Mouse (Mus musculus): ENCODE data around the gene Gria3. TPM values are rescaled to one million over a fixed set of nuclear protein-coding genes. Genes with fewer than 3 reads are reported as not detected.

Gria3 gene
- polyA plus RNA-seq, 1 experiment from 2014 or later, result 2.1 TPM

- TF ChIP-seq EP300 (optimal IDR thresholded peaks at IDR 0.05) (no peak), CTCF (IDR thresholded peaks at IDR 0.05; ENCODE audit: low read depth) (no peak)
- Histone ChIP-seq H3K36me3 (ENCODE audit: control insufficient read depth, insufficient read depth, low read length) (no peaks in the 10 kb centered on the region), H3K4me2 (replicated peaks; ENCODE audit: low read depth) (no peak overlapping the region), H3K4me1 (replicated peaks; ENCODE audit: control insufficient read depth, insufficient read depth) (no peaks in the 10 kb centered on the region), H3K27ac (replicated peaks) (no peak overlapping the region), H3K9me3 (ENCODE audit: control insufficient read depth, low read length) (no peaks in the 10 kb centered on the region), H3K27me3 (ENCODE audit: control insufficient read depth, insufficient read depth, low read length) (no peaks in the 10 kb centered on the region), H3K4me3 (ENCODE audit: low read depth, low read length) (no peak overlapping the region), H3K9ac (ENCODE audit: low read length) (no peak overlapping the region)
- WGBS, result 75% methylated on average over 1 of the region's 1 CpGs
- no peak for DNase-seq (ENCODE audit: low spot score)
- ATAC-seq (ENCODE audit: low FRiP score, low TSS enrichment), result no peak
These were observed 107.3 kb downstream of the Gria3 start for GRCm38 (mm10) chrX:41507959-41508358.

DNA sequence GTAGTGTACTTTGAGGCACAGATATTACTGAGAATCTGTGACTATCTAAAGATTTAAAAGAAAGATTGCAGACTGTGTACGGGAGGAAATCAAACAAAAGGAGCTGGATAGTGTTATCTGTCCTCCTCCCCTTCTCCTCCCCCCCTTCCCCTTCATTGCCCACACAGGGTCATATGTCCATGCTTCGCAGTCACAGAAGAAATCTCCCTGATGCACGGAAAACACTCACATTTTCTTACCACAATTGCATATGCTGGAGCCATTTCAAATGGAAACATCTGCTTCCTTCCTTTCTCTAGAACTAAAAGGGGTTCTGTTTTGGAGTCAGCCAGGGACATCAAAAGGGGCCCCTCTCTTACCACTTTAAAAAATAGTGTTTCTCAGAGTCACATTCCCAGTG, 114.3 kb downstream of the Gria3 start:
- DNase-seq (ENCODE audit: low spot score) (no peak), ATAC-seq (ENCODE audit: low FRiP score, low TSS enrichment) (no peak)
- H3K9me3 ChIP-seq (ENCODE audit: control insufficient read depth, low read length), result no peaks in the 10 kb centered on the region
- H3K27ac ChIP-seq (replicated peaks), result no peak overlapping the region
- H3K4me2 ChIP-seq (replicated peaks; ENCODE audit: low read depth), result no peak overlapping the region
- H3K4me3 ChIP-seq (ENCODE audit: low read depth, low read length), result no peak overlapping the region
- H3K36me3 ChIP-seq (ENCODE audit: control insufficient read depth, insufficient read depth, low read length), result no peaks in the 10 kb centered on the region
- no peak overlapping the region for H3K9ac ChIP-seq (ENCODE audit: low read length)
- WGBS, result 34% methylated on average over 3 of the region's 3 CpGs
- TF ChIP-seq EP300 (optimal IDR thresholded peaks at IDR 0.05), result no peak
- TF ChIP-seq CTCF (IDR thresholded peaks at IDR 0.05; ENCODE audit: low read depth), result no peak
- no peaks in the 10 kb centered on the region for H3K4me1 ChIP-seq (replicated peaks; ENCODE audit: control insufficient read depth, insufficient read depth)
- H3K27me3 ChIP-seq (ENCODE audit: control insufficient read depth, insufficient read depth, low read length), result no peaks in the 10 kb centered on the region

GRCm38 (mm10) chrX:41532511-41532910, 131.9 kb downstream of the Gria3 start:
- no peaks in the 10 kb centered on the region for H3K4me1 ChIP-seq (replicated peaks; ENCODE audit: control insufficient read depth, insufficient read depth)
- no peak for DNase-seq (ENCODE audit: low spot score)
- no peak for TF ChIP-seq CTCF (IDR thresholded peaks at IDR 0.05; ENCODE audit: low read depth)
- no peak for TF ChIP-seq EP300 (optimal IDR thresholded peaks at IDR 0.05)
- no peaks in the 10 kb centered on the region for H3K27me3 ChIP-seq (ENCODE audit: control insufficient read depth, insufficient read depth, low read length)
- WGBS, result 64% methylated on average over 2 of the region's 2 CpGs
- H3K27ac ChIP-seq (replicated peaks), result no peak overlapping the region
- no peak overlapping the region for H3K4me2 ChIP-seq (replicated peaks; ENCODE audit: low read depth)
- H3K36me3 ChIP-seq (ENCODE audit: control insufficient read depth, insufficient read depth, low read length), result no peaks in the 10 kb centered on the region
- H3K9me3 ChIP-seq (ENCODE audit: control insufficient read depth, low read length), result no peaks in the 10 kb centered on the region
- no peak overlapping the region for H3K9ac ChIP-seq (ENCODE audit: low read length)
- H3K4me3 ChIP-seq (ENCODE audit: low read depth, low read length), result no peak overlapping the region
- no peak for ATAC-seq (ENCODE audit: low FRiP score, low TSS enrichment)

DNA sequence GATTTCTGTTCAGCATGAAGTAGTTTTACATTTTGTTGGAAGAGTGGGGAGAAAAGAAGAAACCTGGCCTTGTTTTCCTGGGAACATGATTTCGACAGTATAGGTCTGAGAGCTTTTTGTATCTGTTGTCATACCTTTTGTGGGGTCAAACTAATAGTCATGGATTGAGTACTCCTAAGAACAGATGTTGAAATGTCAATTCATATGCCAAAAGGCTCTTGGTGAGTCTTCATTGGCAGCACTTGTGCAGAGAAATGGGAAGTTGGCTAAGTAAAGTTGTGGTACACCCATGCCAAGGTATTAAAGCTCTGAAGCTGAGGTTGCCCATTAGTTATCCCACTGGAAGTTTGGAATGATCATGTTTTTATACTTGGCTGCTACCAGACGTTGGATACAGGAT, 135.2 kb downstream of the Gria3 start:
- 70% methylated on average over 2 of the region's 2 CpGs for WGBS

DNA sequence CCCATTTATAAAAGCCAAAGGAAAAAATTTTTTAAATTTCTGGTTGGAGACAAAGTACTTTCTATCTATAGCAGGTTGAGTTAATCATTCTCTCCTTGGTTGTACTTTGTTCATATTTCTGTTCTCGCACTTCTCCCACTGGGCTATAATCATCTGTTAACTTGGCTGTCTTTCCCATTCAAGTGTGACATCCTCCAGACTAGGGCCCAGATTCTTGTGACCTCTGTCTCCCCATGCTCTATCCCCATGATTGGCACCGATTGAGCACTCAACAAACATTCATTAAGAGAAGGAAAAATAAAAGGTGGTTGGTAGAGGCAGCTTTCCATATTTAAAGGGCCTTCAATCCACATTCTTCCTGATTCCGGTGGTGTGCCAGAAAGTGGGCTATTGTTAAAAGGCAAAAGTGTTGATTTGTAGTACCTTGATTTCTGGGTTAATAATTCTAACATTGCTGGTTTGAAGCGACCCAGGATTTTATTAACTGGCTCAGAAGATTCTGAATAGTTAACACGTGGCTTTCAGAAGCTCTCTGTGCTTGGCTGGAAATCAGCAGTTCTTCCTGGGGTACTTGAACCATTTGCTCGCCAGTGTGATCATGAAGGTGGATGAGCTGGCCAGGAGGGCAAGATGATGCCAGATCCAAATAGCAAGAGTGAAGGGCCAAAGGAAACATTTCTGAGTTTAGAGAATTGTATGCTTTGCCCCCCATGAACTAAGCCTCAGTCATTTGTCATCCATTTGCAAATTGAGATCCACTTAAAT, 161.8 kb downstream of the Gria3 start:
- H3K4me2 ChIP-seq (replicated peaks; ENCODE audit: low read depth), result no peak overlapping the region
- no peak overlapping the region for H3K4me3 ChIP-seq (ENCODE audit: low read depth, low read length)
- WGBS, result 56% methylated on average over 6 of the region's 6 CpGs
- TF ChIP-seq EP300 (optimal IDR thresholded peaks at IDR 0.05) (no peak), CTCF (IDR thresholded peaks at IDR 0.05; ENCODE audit: low read depth) (no peak)
- H3K27me3 ChIP-seq (ENCODE audit: control insufficient read depth, insufficient read depth, low read length), result no peaks in the 10 kb centered on the region
- no peak overlapping the region for H3K9ac ChIP-seq (ENCODE audit: low read length)
- no peak for ATAC-seq (ENCODE audit: low FRiP score, low TSS enrichment)
- no peaks in the 10 kb centered on the region for H3K9me3 ChIP-seq (ENCODE audit: control insufficient read depth, low read length)
- DNase-seq (ENCODE audit: low spot score), result no peak
- H3K36me3 ChIP-seq (ENCODE audit: control insufficient read depth, insufficient read depth, low read length), result no peaks in the 10 kb centered on the region
- H3K27ac ChIP-seq (replicated peaks), result no peak overlapping the region
- no peaks in the 10 kb centered on the region for H3K4me1 ChIP-seq (replicated peaks; ENCODE audit: control insufficient read depth, insufficient read depth)

More for the DNA sequence above, 135.2 kb downstream of the Gria3 start:
- no peaks in the 10 kb centered on the region for H3K27me3 ChIP-seq (ENCODE audit: control insufficient read depth, insufficient read depth, low read length)
- H3K4me1 ChIP-seq (replicated peaks; ENCODE audit: control insufficient read depth, insufficient read depth), result no peaks in the 10 kb centered on the region
- H3K27ac ChIP-seq (replicated peaks), result no peak overlapping the region
- TF ChIP-seq CTCF (IDR thresholded peaks at IDR 0.05; ENCODE audit: low read depth) (no peak), EP300 (optimal IDR thresholded peaks at IDR 0.05) (no peak)
- DNase-seq (ENCODE audit: low spot score), result no peak
- H3K4me3 ChIP-seq (ENCODE audit: low read depth, low read length), result no peak overlapping the region
- H3K4me2 ChIP-seq (replicated peaks; ENCODE audit: low read depth), result no peak overlapping the region
- no peak overlapping the region for H3K9ac ChIP-seq (ENCODE audit: low read length)
- no peak for ATAC-seq (ENCODE audit: low FRiP score, low TSS enrichment)
- no peaks in the 10 kb centered on the region for H3K9me3 ChIP-seq (ENCODE audit: control insufficient read depth, low read length)
- no peaks in the 10 kb centered on the region for H3K36me3 ChIP-seq (ENCODE audit: control insufficient read depth, insufficient read depth, low read length)

DNA sequence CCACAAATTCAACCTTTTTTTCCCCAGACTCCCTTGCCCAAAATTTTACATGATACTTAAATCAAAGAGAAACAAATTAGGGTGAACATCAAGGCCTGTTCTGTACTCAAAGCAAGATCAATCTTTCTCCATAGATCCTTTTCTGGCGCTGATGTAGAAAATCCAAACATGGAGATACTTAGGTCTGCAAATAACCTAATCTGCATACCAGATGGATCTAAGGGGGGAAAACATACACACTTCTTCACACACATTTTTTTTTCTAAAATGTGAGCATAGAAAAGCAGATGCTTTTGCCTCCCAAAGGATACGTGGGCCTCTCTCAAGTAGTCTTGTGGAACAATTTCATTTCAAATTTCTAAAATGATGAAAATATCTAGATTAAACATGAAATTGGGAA, 164.2 kb downstream of the Gria3 start:
- WGBS, result 58% methylated on average over 2 of the region's 2 CpGs
- H3K9me3 ChIP-seq (ENCODE audit: control insufficient read depth, low read length), result no peaks in the 10 kb centered on the region
- no peak overlapping the region for H3K4me3 ChIP-seq (ENCODE audit: low read depth, low read length)
- no peaks in the 10 kb centered on the region for H3K27me3 ChIP-seq (ENCODE audit: control insufficient read depth, insufficient read depth, low read length)
- ATAC-seq (ENCODE audit: low FRiP score, low TSS enrichment), result no peak
- TF ChIP-seq CTCF (IDR thresholded peaks at IDR 0.05; ENCODE audit: low read depth) (no peak), EP300 (optimal IDR thresholded peaks at IDR 0.05) (no peak)
- H3K27ac ChIP-seq (replicated peaks), result no peak overlapping the region
- no peak overlapping the region for H3K4me2 ChIP-seq (replicated peaks; ENCODE audit: low read depth)
- no peaks in the 10 kb centered on the region for H3K36me3 ChIP-seq (ENCODE audit: control insufficient read depth, insufficient read depth, low read length)
- no peaks in the 10 kb centered on the region for H3K4me1 ChIP-seq (replicated peaks; ENCODE audit: control insufficient read depth, insufficient read depth)
- DNase-seq (ENCODE audit: low spot score), result no peak
- H3K9ac ChIP-seq (ENCODE audit: low read length), result no peak overlapping the region
